8 mouse cellular contexts compared by ENCODE assay signal in genomic region chr6:140472345-140472744, GRCm38 (mm10). TPM values are rescaled to one million over a fixed set of nuclear protein-coding genes. Genes with fewer than 3 reads are reported as not detected.
DNase-seq lines count a peak whose midpoint lies in the region; ATAC-seq and TF ChIP-seq lines count a peak whose summit lies in the region.

No protein-coding gene starts in this region.

- ATAC-seq in forebrain, embryonic 16.5 days = no peak
- no peak; the same call in 1 of the 2 replicates for ATAC-seq in forebrain, embryonic 14.5 days
- no peak for ATAC-seq in liver, embryonic 14.5 days (ENCODE audit: insufficient read depth)

- 0 out of 2 replicates have a peak, but pooled peaks cover 3% of the 10 kb centered on the region for H3K4me1 ChIP-seq in forebrain, embryonic 10.5 days
- H3K4me1 ChIP-seq in forebrain, embryonic 16.5 days (replicated peaks; ENCODE audit: control insufficient read depth, insufficient read depth, low read length) = peaks cover 3% of the 10 kb centered on the region
- no peaks in the 10 kb centered on the region for H3K4me1 ChIP-seq in forebrain, embryonic 14.5 days (ENCODE audit: control insufficient read depth, insufficient read depth, low read length)
- H3K4me1 ChIP-seq in liver, embryonic 14.5 days (replicated peaks; ENCODE audit: control insufficient read depth in 2 of 2, insufficient read depth in 2 of 2, low read length in 1 of 2) = no peaks in the 10 kb centered on the region

- H3K9ac ChIP-seq in forebrain, embryonic 16.5 days (replicated peaks; ENCODE audit: low read depth, low read length) = no peak overlapping the region
- no peak overlapping the region for H3K9ac ChIP-seq in forebrain, embryonic 14.5 days (ENCODE audit: low read length)
- no peak overlapping the region for H3K9ac ChIP-seq in liver, embryonic 14.5 days (replicated peaks)

- WGBS in forebrain, embryonic 10.5 days = 66% methylated on average over 4 of the region's 4 CpGs
- 35% methylated on average over 4 of the region's 4 CpGs for WGBS in forebrain, embryonic 16.5 days
- WGBS in forebrain, embryonic 14.5 days = 48% methylated on average over 4 of the region's 4 CpGs
- 38% methylated on average over 4 of the region's 4 CpGs for WGBS in liver, embryonic 14.5 days (ENCODE audit: insufficient replicate concordance)

- no peak overlapping the region for H3K27ac ChIP-seq in forebrain, embryonic 10.5 days
- no peak overlapping the region for H3K27ac ChIP-seq in forebrain, embryonic 16.5 days (ENCODE audit: low read length)
- H3K27ac ChIP-seq in forebrain, embryonic 14.5 days (ENCODE audit: low read depth, low read length) = no peak overlapping the region
- no peak overlapping the region for H3K27ac ChIP-seq in liver, embryonic 14.5 days

- peak; percentile 52; the same call in 1 of the 2 replicates for TF ChIP-seq CTCF in liver, embryonic 14.5 days (IDR thresholded peaks at IDR 0.05; ENCODE audit: low read depth)

- no peaks in the 10 kb centered on the region for H3K9me3 ChIP-seq in forebrain, embryonic 10.5 days
- no peaks in the 10 kb centered on the region for H3K9me3 ChIP-seq in forebrain, embryonic 16.5 days (ENCODE audit: control insufficient read depth, low read length)
- no peaks in the 10 kb centered on the region for H3K9me3 ChIP-seq in forebrain, embryonic 14.5 days (replicated peaks; ENCODE audit: control insufficient read depth, low read length)
- H3K9me3 ChIP-seq in liver, embryonic 14.5 days (ENCODE audit: control insufficient read depth, low read length) = no peaks in the 10 kb centered on the region

- no peak for TF ChIP-seq EP300 in liver, embryonic 14.5 days (IDR thresholded peaks at IDR 0.05; ENCODE audit: low read depth)

- H3K27me3 ChIP-seq in forebrain, embryonic 10.5 days (ENCODE audit: poor library complexity, severe bottlenecking) = no peaks in the 10 kb centered on the region
- no peaks in the 10 kb centered on the region for H3K27me3 ChIP-seq in forebrain, embryonic 16.5 days (replicated peaks; ENCODE audit: control insufficient read depth, insufficient read depth, low read length)
- H3K27me3 ChIP-seq in forebrain, embryonic 14.5 days (replicated peaks; ENCODE audit: control insufficient read depth, insufficient read depth, low read length) = no peaks in the 10 kb centered on the region
- H3K27me3 ChIP-seq in liver, embryonic 14.5 days (ENCODE audit: control insufficient read depth, insufficient read depth, low read length) = no peaks in the 10 kb centered on the region

- DNase-seq in forebrain, embryonic 10.5 days (ENCODE audit: extremely low spot score, low spot score) = peak; percentile 28
- DNase-seq in CD4-positive helper T cell, adult 2 months (ENCODE audit: low read depth, low spot score) = peak; percentile 63
- peak; percentile 8 for DNase-seq in c-Kit-negative CD71-positive TER-119-positive erythroid progenitor cells, embryonic 14.5 days (ENCODE audit: low read depth, low spot score)
- peak; percentile 78 for DNase-seq in forebrain, embryonic 14.5 days (ENCODE audit: low spot score)
- DNase-seq in kidney, adult 8-10 months = peak; percentile 47 to 71
- peak in 1 of 3 experiments; percentile 36 for DNase-seq in liver, embryonic 14.5 days (ENCODE audit: low read depth in 3 of 3, low spot score in 3 of 3)
- peak; percentile 54 for DNase-seq in right cerebral cortex, postnatal 25 days

- H3K4me2 ChIP-seq in forebrain, embryonic 16.5 days (ENCODE audit: low read length) = no peak overlapping the region
- no peak overlapping the region for H3K4me2 ChIP-seq in forebrain, embryonic 14.5 days (ENCODE audit: low read length)
- H3K4me2 ChIP-seq in liver, embryonic 14.5 days (ENCODE audit: low read depth) = no peak overlapping the region

- no peak overlapping the region for H3K4me3 ChIP-seq in forebrain, embryonic 10.5 days
- no peak overlapping the region for H3K4me3 ChIP-seq in forebrain, embryonic 16.5 days (replicated peaks; ENCODE audit: low read length)
- no peak overlapping the region for H3K4me3 ChIP-seq in forebrain, embryonic 14.5 days (ENCODE audit: low read depth, low read length)
- no peak overlapping the region for H3K4me3 ChIP-seq in liver, embryonic 14.5 days (ENCODE audit: insufficient read depth in 1 of 2, low read depth in 2 of 2, low read length in 2 of 2)

- peaks cover 9% of the 10 kb centered on the region for H3K36me3 ChIP-seq in forebrain, embryonic 10.5 days (replicated peaks)
- H3K36me3 ChIP-seq in forebrain, embryonic 16.5 days (ENCODE audit: control insufficient read depth, insufficient read depth) = no peaks in the 10 kb centered on the region
- H3K36me3 ChIP-seq in forebrain, embryonic 14.5 days (ENCODE audit: control insufficient read depth, insufficient read depth, low read length) = no peaks in the 10 kb centered on the region
- H3K36me3 ChIP-seq in liver, embryonic 14.5 days (replicated peaks; ENCODE audit: control insufficient read depth, insufficient read depth, low read depth) = no peaks in the 10 kb centered on the region

RNA-seq across cellular contexts. Expression of gene Plekha5, which starts 48.5 kb away (rescaled TPM):
- 42.9 and 46.0 TPM in 2 replicates for polyA plus RNA-seq in forebrain, embryonic 10.5 days (2016; fragmentation: Nextera tagmentation; extraction: Ambion mirVana)
- 27.7 and 33.5 TPM in 2 replicates for polyA plus RNA-seq in forebrain, embryonic 16.5 days (2015; fragmentation: Nextera tagmentation; extraction: Ambion mirVana)
- polyA plus RNA-seq in forebrain, embryonic 14.5 days (2014; fragmentation: Nextera tagmentation; extraction: Ambion mirVana) = 26.5 and 27.9 TPM in 2 replicates
- polyA plus RNA-seq in liver, embryonic 14.5 days (2012; rRNA removed) = 4.4 and 6.0 TPM in 2 replicates
- 3.6 and 5.4 TPM in 2 replicates for polyA plus RNA-seq in liver, embryonic 14.5 days (2014; fragmentation: Nextera tagmentation; extraction: Ambion mirVana)
